Mouse (Mus musculus) limb, embryonic 10.5 days (tissue): ENCODE measurements at regions not wholly inside any gene's neighbourhood (a gene's known extent, or its start where the extent isn't known, plus 50 kb on each side); places are given as distances from the start of the nearest gene placed in this dataset.

Experiments
- DNase-seq: peaks from one replicate; pipeline ENCODE4 v3.0.0-alpha.2; 2017; ENCODE audit warnings: low spot score
- H3K27ac ChIP-seq: fragments of 300-500 bp; sonication (generic); 2 replicates; pipeline ENCODE4 v1.5.1; 2016; ENCODE audit warnings: mild to moderate bottlenecking
- H3K27me3 ChIP-seq: fragments of 300-500 bp; sonication (generic); 2 replicates; pipeline ENCODE4 v1.6.1; 2016; ENCODE audit warnings: low read depth, mild to moderate bottlenecking; ENCODE audit not compliant: poor library complexity, severe bottlenecking
- H3K36me3 ChIP-seq: fragments of 300-500 bp; sonication (generic); 2 replicates; pipeline ENCODE4 v1.6.1; 2016; ENCODE audit warnings: mild to moderate bottlenecking, moderate library complexity
- H3K4me1 ChIP-seq: fragments of 300-500 bp; sonication (generic); 2 replicates; pipeline ENCODE4 v1.6.1; 2016
- H3K4me3 ChIP-seq: fragments of 300-500 bp; sonication (generic); 2 replicates; pipeline ENCODE4 v1.5.1; 2016; ENCODE audit warnings: mild to moderate bottlenecking, moderate library complexity
- H3K9me3 ChIP-seq: fragments of 300-500 bp; sonication (generic); replicated peaks from 2 replicates; pipeline ENCODE4 v1.6.1; 2016; ENCODE audit warnings: mild to moderate bottlenecking
- WGBS: fragments of 180-500 bp; shearing (Covaris S2); methylation state at CpG from one replicate; pipeline ENCODE4 v1.1.7; 2016; 5-methylcytosine and 5-hydroxymethylcytosine counted together

- Histone ChIP-seq H3K4me1 (no peaks in the 10 kb centered on the region), H3K9me3 (no peaks in the 10 kb centered on the region), H3K4me3 (no peak overlapping the region), H3K36me3 (no peaks in the 10 kb centered on the region), H3K27me3 (no peaks in the 10 kb centered on the region), H3K27ac (no peak overlapping the region)
- WGBS: 94% methylated on average over 2 of the region's 2 CpGs
- no peak for DNase-seq
These were observed 384.3 kb downstream of the Btbd3 start for GRCm38 (mm10) chr2:138640654-138641053.

- H3K36me3 ChIP-seq: no peaks in the 10 kb centered on the region
- H3K27ac ChIP-seq: no peak overlapping the region
- H3K27me3 ChIP-seq: no peaks in the 10 kb centered on the region
- H3K4me1 ChIP-seq: no peaks in the 10 kb centered on the region
- DNase-seq: no peak
- H3K4me3 ChIP-seq: no peak overlapping the region
- 91% methylated on average over 1 of the region's 1 CpGs for WGBS
- no peaks in the 10 kb centered on the region for H3K9me3 ChIP-seq
These were observed 385.0 kb downstream of the Btbd3 start for GRCm38 (mm10) chr2:138641335-138641734.

GRCm38 (mm10) chr2:138648616-138649015 lies 392.3 kb downstream of the Btbd3 start:
- 76% methylated on average over 3 of the region's 3 CpGs for WGBS

GRCm38 (mm10) chr2:138659376-138659775 lies 403.0 kb downstream of the Btbd3 start:
- H3K9me3 ChIP-seq: no peaks in the 10 kb centered on the region
- H3K27me3 ChIP-seq: no peaks in the 10 kb centered on the region
- H3K4me3 ChIP-seq: no peak overlapping the region
- H3K4me1 ChIP-seq: no peaks in the 10 kb centered on the region
- no peaks in the 10 kb centered on the region for H3K36me3 ChIP-seq
- no peak for DNase-seq
- no peak overlapping the region for H3K27ac ChIP-seq

More at GRCm38 (mm10) chr2:138648616-138649015, 392.3 kb downstream of the Btbd3 start:
- DNase-seq: no peak
- no peaks in the 10 kb centered on the region for H3K9me3 ChIP-seq
- H3K27ac ChIP-seq: no peak overlapping the region
- no peaks in the 10 kb centered on the region for H3K4me1 ChIP-seq
- H3K27me3 ChIP-seq: no peaks in the 10 kb centered on the region
- no peaks in the 10 kb centered on the region for H3K36me3 ChIP-seq
- H3K4me3 ChIP-seq: no peak overlapping the region

DNA sequence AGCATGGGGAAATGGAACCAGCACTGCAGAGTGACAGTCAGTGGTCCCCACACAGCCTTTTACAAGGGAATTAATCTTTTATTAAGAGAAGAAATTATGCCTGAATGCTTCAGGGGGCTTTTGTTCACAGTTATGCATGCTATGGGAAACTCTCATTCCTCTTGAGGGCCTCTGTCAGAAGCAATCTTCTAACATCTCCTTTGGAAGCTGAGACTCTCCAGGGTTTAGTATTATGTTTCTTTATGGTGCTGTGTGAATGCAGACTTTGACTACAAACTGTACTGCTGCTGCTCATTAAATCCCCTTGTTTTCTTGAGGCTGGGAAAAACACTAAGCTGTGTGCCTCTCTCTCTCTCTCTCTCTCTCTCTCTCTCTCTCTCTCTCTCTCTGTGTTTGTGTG lies 413.9 kb downstream of the Btbd3 start:
- no peaks in the 10 kb centered on the region for H3K9me3 ChIP-seq
- no peaks in the 10 kb centered on the region for H3K4me1 ChIP-seq
- no peak overlapping the region for H3K27ac ChIP-seq
- no peaks in the 10 kb centered on the region for H3K36me3 ChIP-seq
- no peak overlapping the region for H3K4me3 ChIP-seq
- DNase-seq: no peak
- no peaks in the 10 kb centered on the region for H3K27me3 ChIP-seq

DNA sequence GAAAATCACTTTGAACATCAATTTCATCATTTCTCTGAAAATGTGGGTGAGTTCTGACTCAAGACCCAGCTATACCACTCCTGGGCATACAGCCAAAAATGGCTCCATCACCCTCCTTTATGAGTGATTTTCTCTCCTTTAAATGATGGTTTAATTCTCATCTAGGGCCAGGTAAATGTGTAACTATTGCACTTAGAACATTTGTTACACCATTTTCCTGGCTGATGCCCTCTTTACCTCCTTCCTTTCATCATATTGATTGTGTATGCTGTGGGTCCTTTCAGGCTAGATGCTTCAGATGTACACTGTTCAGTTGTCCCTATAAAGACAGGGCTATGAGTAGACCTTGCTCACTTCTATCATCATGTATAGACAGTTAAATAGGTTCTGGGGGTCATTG lies 418.4 kb downstream of the Btbd3 start:
- Histone ChIP-seq H3K27me3 (no peaks in the 10 kb centered on the region), H3K4me3 (no peak overlapping the region)

DNA sequence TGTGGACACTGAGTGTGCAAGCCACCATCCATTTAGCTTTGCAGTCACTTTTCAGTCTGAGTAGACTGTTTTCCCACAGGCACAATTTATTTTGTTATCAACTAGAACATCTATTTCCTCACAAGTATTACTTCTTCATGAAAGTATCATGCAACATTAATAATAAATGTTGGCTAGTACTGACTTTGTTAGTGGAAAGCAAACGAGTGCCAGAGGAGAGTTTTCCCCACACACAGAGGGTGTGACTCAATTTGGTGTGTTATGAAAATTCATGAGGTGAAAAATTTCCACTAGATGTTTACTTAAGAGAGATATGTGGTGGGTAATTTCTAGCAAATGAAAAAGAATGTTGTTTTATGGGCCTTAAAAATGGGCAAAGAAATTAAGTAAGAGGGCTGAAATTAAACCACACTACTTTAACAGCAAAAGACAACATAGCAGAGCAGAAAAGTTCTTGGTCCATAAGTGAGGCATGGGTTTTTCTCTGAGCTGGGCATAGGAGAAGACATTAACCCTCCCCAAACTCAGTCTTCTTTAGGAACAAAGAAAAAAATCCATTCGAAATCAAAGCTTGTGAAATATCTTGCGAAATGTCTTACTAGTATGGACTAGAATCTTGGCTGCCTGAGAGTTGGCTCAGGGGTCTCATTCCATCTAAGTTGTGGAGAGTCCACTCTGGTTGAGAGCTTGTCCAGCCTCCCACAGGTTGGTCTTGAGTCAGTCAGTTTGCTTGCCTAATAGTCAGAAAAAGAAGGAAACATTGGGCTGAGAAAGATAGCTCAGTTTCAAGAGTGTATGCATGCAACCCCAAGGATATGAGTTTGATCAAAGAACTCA lies 419.1 kb downstream of the Btbd3 start:
- Histone ChIP-seq H3K27me3 (no peaks in the 10 kb centered on the region), H3K4me1 (no peaks in the 10 kb centered on the region), H3K9me3 (no peaks in the 10 kb centered on the region), H3K4me3 (no peak overlapping the region), H3K36me3 (no peaks in the 10 kb centered on the region), H3K27ac (no peak overlapping the region)
- no peak for DNase-seq
- WGBS: 89% methylated on average over 3 of the region's 3 CpGs

More for the DNA sequence above, 418.4 kb downstream of the Btbd3 start:
- no peak overlapping the region for H3K27ac ChIP-seq
- H3K36me3 ChIP-seq: no peaks in the 10 kb centered on the region
- no peaks in the 10 kb centered on the region for H3K9me3 ChIP-seq
- DNase-seq: no peak
- no peaks in the 10 kb centered on the region for H3K4me1 ChIP-seq

DNA sequence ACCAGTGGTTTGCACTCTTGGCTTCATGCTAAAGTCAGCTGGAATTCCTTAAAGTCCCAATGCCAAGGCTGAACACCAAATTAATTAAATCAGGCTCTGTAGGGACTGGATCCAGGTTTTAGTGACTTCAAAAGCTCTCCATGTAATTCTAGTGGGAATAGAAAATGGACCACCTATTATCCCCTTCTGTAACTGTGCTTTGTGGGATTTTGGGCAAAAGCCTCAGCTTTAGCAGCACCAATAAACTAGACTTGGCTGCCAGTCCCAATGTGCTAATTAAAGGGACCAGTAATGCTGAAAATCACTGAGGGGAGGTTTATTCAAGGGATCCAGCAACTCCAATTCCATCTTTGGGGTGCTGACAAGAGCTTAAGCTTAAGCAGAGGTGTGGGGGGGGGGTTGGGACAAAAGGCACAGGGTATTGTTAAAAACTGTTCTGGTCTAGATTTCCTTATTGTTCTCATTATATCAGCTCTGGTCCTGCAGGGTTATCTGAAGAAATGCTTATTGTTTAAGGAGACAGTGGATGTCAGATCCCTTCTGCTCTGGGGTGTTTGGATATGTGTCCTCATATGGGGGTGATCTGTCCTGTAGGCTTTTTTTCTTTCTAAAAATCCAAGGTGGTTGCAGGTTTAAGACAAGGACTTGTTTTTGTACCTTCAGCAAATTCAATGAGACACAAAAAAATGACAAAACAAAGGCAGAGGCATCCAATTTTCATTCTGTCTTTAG lies 431.9 kb downstream of the Btbd3 start:
- Histone ChIP-seq H3K27me3 (no peaks in the 10 kb centered on the region), H3K36me3 (no peaks in the 10 kb centered on the region), H3K9me3 (no peaks in the 10 kb centered on the region), H3K27ac (no peak overlapping the region), H3K4me3 (no peak overlapping the region), H3K4me1 (no peaks in the 10 kb centered on the region; the same call in 1 of the 2 replicates)
- no peak for DNase-seq

DNA sequence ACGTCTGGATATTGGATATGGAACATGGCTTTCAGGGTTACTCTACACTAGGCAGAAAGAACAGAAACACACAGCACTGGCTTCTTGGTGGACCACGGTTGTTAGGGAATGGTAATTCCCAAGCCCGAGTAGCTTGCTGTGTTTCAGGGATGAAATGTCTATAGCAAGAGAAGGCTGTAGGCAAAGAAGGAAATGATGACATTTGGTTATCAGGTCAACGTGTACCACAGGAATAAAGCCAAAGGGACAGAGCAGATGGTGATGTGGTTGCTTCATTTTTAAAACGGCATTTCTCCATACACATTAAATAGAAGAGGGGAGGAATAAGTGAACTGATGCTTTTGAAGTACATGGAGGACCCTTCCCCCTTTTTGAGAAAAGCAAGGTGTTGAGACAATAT lies 433.1 kb downstream of the Btbd3 start:
- H3K9me3 ChIP-seq: no peaks in the 10 kb centered on the region
- WGBS: 89% methylated on average over 5 of the region's 5 CpGs
- no peak for DNase-seq
- H3K4me3 ChIP-seq: no peak overlapping the region
- no peaks in the 10 kb centered on the region for H3K27me3 ChIP-seq
- no peak overlapping the region for H3K27ac ChIP-seq
- H3K36me3 ChIP-seq: no peaks in the 10 kb centered on the region
- no peaks in the 10 kb centered on the region; the same call in 1 of the 2 replicates for H3K4me1 ChIP-seq

DNA sequence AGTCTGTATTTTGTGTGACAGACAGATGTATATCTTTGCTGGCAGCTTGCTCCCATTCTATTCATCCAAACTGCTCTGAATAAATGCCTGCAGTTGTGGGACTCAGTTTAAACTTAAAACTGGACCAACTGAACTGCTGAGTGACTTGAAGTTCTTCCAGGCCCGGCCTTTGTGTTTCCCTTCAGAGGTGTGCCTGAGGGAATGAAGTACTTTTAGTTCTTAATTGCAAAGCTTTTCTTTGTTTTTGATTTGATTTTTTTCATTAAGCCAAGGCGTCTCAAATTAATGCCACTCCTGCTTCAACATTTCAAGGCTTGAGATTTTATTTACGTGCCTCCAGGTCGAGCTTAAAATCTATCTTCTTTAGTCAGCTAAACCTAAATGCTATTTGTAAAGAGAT lies 446.4 kb downstream of the Btbd3 start:
- H3K9me3 ChIP-seq: no peaks in the 10 kb centered on the region
- H3K4me1 ChIP-seq: no peaks in the 10 kb centered on the region
- H3K27me3 ChIP-seq: no peaks in the 10 kb centered on the region
- WGBS: 83% methylated on average over 4 of the region's 4 CpGs
- DNase-seq: no peak
- no peak overlapping the region for H3K27ac ChIP-seq
- no peak overlapping the region for H3K4me3 ChIP-seq
- no peaks in the 10 kb centered on the region for H3K36me3 ChIP-seq

GRCm38 (mm10) chr2:138703943-138704541 lies 447.7 kb downstream of the Btbd3 start:
- Histone ChIP-seq H3K4me1 (no peaks in the 10 kb centered on the region), H3K9me3 (no peaks in the 10 kb centered on the region), H3K36me3 (no peaks in the 10 kb centered on the region), H3K4me3 (no peak overlapping the region), H3K27ac (no peak overlapping the region), H3K27me3 (no peaks in the 10 kb centered on the region)
- DNase-seq: no peak
- WGBS: 91% methylated on average over 4 of the region's 4 CpGs

DNA sequence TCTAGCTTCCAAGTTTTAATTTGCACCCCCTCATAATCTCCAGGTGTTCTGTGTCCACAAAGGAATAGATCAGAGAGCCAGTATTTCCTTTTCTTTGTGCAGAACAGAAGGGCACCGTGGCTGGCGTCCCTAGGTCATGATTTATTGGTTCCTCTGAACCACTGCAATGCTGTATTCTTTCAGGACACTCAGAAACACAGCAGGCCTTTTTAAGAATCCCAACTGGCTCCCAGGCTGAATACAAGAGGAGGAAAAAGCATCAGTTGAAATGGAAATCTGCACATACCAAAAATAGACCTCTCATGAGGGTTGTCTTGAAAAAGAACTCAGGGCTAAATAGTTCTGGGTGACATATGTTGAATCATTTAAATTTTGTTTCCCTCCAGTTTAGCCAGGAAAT lies 452.4 kb downstream of the Btbd3 start:
- no peak for DNase-seq
- no peak overlapping the region for H3K27ac ChIP-seq
- no peaks in the 10 kb centered on the region for H3K4me1 ChIP-seq
- 28% methylated on average over 2 of the region's 2 CpGs for WGBS
- no peaks in the 10 kb centered on the region for H3K9me3 ChIP-seq
- no peak overlapping the region for H3K4me3 ChIP-seq
- no peaks in the 10 kb centered on the region for H3K27me3 ChIP-seq
- no peaks in the 10 kb centered on the region for H3K36me3 ChIP-seq

DNA sequence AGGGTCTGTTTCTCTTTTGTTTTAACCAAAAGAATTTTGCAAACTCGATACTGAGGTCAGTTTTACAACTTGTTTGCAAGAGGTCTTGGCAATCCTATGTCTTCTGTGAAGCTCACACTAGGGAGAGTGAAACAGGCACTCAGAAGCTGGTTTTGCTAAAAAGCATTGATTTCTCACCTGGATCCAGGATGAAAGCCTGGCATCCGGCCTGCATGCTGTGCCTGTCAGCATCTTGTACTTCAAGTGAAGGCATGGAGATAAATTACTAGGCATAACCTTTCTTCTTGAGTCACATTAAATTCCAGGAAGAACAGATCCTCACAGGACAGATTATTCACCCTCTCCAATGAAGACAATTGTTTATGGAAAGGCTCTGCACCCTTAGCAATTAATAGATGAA lies 477.5 kb downstream of the Btbd3 start:
- 69% methylated on average over 2 of the region's 2 CpGs for WGBS
- Histone ChIP-seq H3K9me3 (no peaks in the 10 kb centered on the region), H3K4me3 (no peak overlapping the region), H3K27me3 (no peaks in the 10 kb centered on the region), H3K36me3 (no peaks in the 10 kb centered on the region), H3K27ac (no peak overlapping the region), H3K4me1 (no peaks in the 10 kb centered on the region)
- no peak for DNase-seq
